Mouse (Mus musculus): ENCODE results near the gene Etv1. TPM values are rescaled to one million over a fixed set of nuclear protein-coding genes. Genes with fewer than 3 reads are reported as not detected.
"Not testable (repeated sequence)": the region's sequence is repeated elsewhere in the genome, so short reads cannot be mapped to it uniquely, and the experiment has no call there.

The Etv1 gene
- polyA plus RNA-seq, 1 experiment from 2014 or later = 27.9 TPM

- DNase-seq (ENCODE audit: low spot score) = no peak
- no peak for ATAC-seq (replicated peaks; ENCODE audit: insufficient number of reproducible peaks, low FRiP score, low TSS enrichment, low read depth)
- Histone ChIP-seq H3K4me3 (ENCODE audit: low read depth, low read length) (no peak overlapping the region), H3K4me1 (ENCODE audit: control insufficient read depth, insufficient read depth, low read length) (no peaks in the 10 kb centered on the region), H3K36me3 (replicated peaks; ENCODE audit: control insufficient read depth, insufficient read depth, low read depth, low read length) (no peaks in the 10 kb centered on the region), H3K27ac (replicated peaks; ENCODE audit: low read depth, low read length) (no peak overlapping the region), H3K4me2 (ENCODE audit: low read depth, low read length) (no peak overlapping the region), H3K9me3 (replicated peaks; ENCODE audit: control insufficient read depth, low read length) (no peaks in the 10 kb centered on the region), H3K27me3 (ENCODE audit: control insufficient read depth, insufficient read depth, low read length) (no peaks in the 10 kb centered on the region), H3K9ac (replicated peaks; ENCODE audit: low read length) (no peak overlapping the region)
- WGBS = 89% methylated on average over 4 of the region's 4 CpGs
These were observed 41.5 kb downstream of the Etv1 start for GRCm38 (mm10) chr12:38820642-38821041.

DNA sequence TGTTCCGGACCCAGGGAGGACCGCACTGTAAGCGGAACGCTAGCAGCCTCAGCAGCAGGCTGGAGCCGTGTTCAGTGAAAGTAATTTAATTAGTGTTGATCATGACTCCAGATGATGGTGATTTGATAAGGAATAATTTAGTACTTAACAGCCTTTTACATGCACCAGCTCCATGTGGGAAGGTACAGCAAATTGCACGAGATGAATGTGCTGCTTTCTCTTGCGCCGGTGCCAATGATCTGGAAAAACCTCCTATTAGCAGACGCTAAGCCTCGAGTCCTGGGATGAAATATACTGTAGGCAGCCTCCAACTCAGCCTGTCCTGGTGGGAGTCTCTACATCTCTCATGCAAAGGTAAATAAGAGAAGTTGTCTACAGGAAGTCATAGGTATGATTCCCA is 45.2 kb downstream of the Etv1 start:
- Histone ChIP-seq H3K27ac (replicated peaks; ENCODE audit: low read depth, low read length) (no peak overlapping the region), H3K36me3 (replicated peaks; ENCODE audit: control insufficient read depth, insufficient read depth, low read depth, low read length) (no peaks in the 10 kb centered on the region), H3K4me3 (ENCODE audit: low read depth, low read length) (no peak overlapping the region), H3K27me3 (ENCODE audit: control insufficient read depth, insufficient read depth, low read length) (no peaks in the 10 kb centered on the region), H3K9me3 (replicated peaks; ENCODE audit: control insufficient read depth, low read length) (no peaks in the 10 kb centered on the region), H3K4me1 (ENCODE audit: control insufficient read depth, insufficient read depth, low read length) (no peaks in the 10 kb centered on the region), H3K9ac (replicated peaks; ENCODE audit: low read length) (no peak overlapping the region), H3K4me2 (ENCODE audit: low read depth, low read length) (no peak overlapping the region)
- 89% methylated on average over 10 of the region's 10 CpGs for WGBS
- DNase-seq (ENCODE audit: low spot score) = no peak
- ATAC-seq (replicated peaks; ENCODE audit: insufficient number of reproducible peaks, low FRiP score, low TSS enrichment, low read depth) = no peak

DNA sequence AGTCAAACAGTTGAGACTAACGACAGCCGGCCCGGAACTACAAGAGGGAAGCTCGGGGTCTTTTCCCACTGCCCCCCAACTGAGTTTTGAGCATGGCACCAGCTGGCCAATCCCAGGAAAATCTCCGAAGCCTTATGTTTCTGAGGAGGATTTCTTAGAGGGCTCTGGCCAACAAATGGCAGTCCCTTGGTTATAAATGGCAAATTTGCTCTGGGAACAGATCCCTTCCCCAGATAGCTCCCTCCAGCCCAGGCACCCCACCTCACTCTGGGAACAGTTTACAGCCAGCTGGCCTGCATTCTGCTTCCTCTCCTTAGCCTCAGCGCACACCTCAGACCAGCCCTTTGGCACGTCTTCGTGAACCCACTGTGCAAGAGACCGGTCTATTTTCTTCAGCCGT is 53.8 kb downstream of the Etv1 start:
- no peak for ATAC-seq (replicated peaks; ENCODE audit: insufficient number of reproducible peaks, low FRiP score, low TSS enrichment, low read depth)
- DNase-seq (ENCODE audit: low spot score) = no peak
- no peaks in the 10 kb centered on the region for H3K36me3 ChIP-seq (replicated peaks; ENCODE audit: control insufficient read depth, insufficient read depth, low read depth, low read length)
- H3K4me3 ChIP-seq (ENCODE audit: low read depth, low read length) = no peak overlapping the region
- no peaks in the 10 kb centered on the region for H3K4me1 ChIP-seq (ENCODE audit: control insufficient read depth, insufficient read depth, low read length)
- 91% methylated on average over 10 of the region's 10 CpGs for WGBS
- H3K27ac ChIP-seq (replicated peaks; ENCODE audit: low read depth, low read length) = no peak overlapping the region
- H3K9me3 ChIP-seq (replicated peaks; ENCODE audit: control insufficient read depth, low read length) = no peaks in the 10 kb centered on the region
- H3K27me3 ChIP-seq (ENCODE audit: control insufficient read depth, insufficient read depth, low read length) = no peaks in the 10 kb centered on the region
- no peak overlapping the region for H3K4me2 ChIP-seq (ENCODE audit: low read depth, low read length)
- H3K9ac ChIP-seq (replicated peaks; ENCODE audit: low read length) = no peak overlapping the region

DNA sequence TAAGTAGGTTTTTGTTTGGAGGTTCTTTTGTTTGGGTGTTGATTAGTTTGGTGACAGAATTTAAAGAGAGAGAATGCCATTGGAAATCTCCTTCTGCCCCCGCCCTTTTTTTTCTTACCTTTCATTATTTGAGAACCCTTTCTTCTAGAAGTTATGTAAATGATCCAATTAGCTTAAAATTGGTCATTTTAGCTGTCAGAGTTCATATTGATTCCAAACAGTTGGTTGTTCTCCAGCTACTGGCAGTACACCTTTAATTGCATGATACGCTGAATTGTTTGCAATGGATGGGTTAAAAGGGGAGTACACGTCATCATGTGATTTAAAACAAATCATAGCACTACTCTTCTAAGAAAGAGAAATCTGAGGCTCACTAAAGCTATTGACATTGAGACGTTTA is 55.4 kb downstream of the Etv1 start:
- no peak for ATAC-seq (replicated peaks; ENCODE audit: insufficient number of reproducible peaks, low FRiP score, low TSS enrichment, low read depth)
- Histone ChIP-seq H3K36me3 (replicated peaks; ENCODE audit: control insufficient read depth, insufficient read depth, low read depth, low read length) (no peaks in the 10 kb centered on the region), H3K4me2 (ENCODE audit: low read depth, low read length) (no peak overlapping the region), H3K27ac (replicated peaks; ENCODE audit: low read depth, low read length) (no peak overlapping the region), H3K9me3 (replicated peaks; ENCODE audit: control insufficient read depth, low read length) (no peaks in the 10 kb centered on the region), H3K4me3 (ENCODE audit: low read depth, low read length) (no peak overlapping the region), H3K27me3 (ENCODE audit: control insufficient read depth, insufficient read depth, low read length) (no peaks in the 10 kb centered on the region), H3K4me1 (ENCODE audit: control insufficient read depth, insufficient read depth, low read length) (no peaks in the 10 kb centered on the region), H3K9ac (replicated peaks; ENCODE audit: low read length) (no peak overlapping the region)
- DNase-seq (ENCODE audit: low spot score) = no peak
- 61% methylated on average over 4 of the region's 4 CpGs for WGBS

GRCm38 (mm10) chr12:38834986-38835385 is 55.8 kb downstream of the Etv1 start:
- H3K4me1 ChIP-seq (ENCODE audit: control insufficient read depth, insufficient read depth, low read length); H3K4me3 ChIP-seq (ENCODE audit: low read depth, low read length); H3K36me3 ChIP-seq (replicated peaks; ENCODE audit: control insufficient read depth, insufficient read depth, low read depth, low read length); H3K9me3 ChIP-seq (replicated peaks; ENCODE audit: control insufficient read depth, low read length); H3K9ac ChIP-seq (replicated peaks; ENCODE audit: low read length); H3K27me3 ChIP-seq (ENCODE audit: control insufficient read depth, insufficient read depth, low read length); ATAC-seq (replicated peaks; ENCODE audit: insufficient number of reproducible peaks, low FRiP score, low TSS enrichment, low read depth); DNase-seq (ENCODE audit: low spot score); H3K4me2 ChIP-seq (ENCODE audit: low read depth, low read length); H3K27ac ChIP-seq (replicated peaks; ENCODE audit: low read depth, low read length): not testable (repeated sequence)
- WGBS = 85% methylated on average over 5 of the region's 8 CpGs

- ATAC-seq (replicated peaks; ENCODE audit: insufficient number of reproducible peaks, low FRiP score, low TSS enrichment, low read depth) (peak; percentile 96), DNase-seq (ENCODE audit: low spot score) (peak; percentile 86)
- Histone ChIP-seq H3K4me3 (ENCODE audit: low read depth, low read length) (no peak overlapping the region), H3K9ac (replicated peaks; ENCODE audit: low read length) (no peak overlapping the region), H3K36me3 (replicated peaks; ENCODE audit: control insufficient read depth, insufficient read depth, low read depth, low read length) (no peaks in the 10 kb centered on the region), H3K4me2 (ENCODE audit: low read depth, low read length) (no peak overlapping the region), H3K27ac (replicated peaks; ENCODE audit: low read depth, low read length) (no peak overlapping the region), H3K9me3 (replicated peaks; ENCODE audit: control insufficient read depth, low read length) (no peaks in the 10 kb centered on the region), H3K27me3 (ENCODE audit: control insufficient read depth, insufficient read depth, low read length) (no peaks in the 10 kb centered on the region), H3K4me1 (ENCODE audit: control insufficient read depth, insufficient read depth, low read length) (no peaks in the 10 kb centered on the region)
- WGBS = 7% methylated on average over 1 of the region's 1 CpGs
These were observed 64.7 kb downstream of the Etv1 start for GRCm38 (mm10) chr12:38843801-38844295.

DNA sequence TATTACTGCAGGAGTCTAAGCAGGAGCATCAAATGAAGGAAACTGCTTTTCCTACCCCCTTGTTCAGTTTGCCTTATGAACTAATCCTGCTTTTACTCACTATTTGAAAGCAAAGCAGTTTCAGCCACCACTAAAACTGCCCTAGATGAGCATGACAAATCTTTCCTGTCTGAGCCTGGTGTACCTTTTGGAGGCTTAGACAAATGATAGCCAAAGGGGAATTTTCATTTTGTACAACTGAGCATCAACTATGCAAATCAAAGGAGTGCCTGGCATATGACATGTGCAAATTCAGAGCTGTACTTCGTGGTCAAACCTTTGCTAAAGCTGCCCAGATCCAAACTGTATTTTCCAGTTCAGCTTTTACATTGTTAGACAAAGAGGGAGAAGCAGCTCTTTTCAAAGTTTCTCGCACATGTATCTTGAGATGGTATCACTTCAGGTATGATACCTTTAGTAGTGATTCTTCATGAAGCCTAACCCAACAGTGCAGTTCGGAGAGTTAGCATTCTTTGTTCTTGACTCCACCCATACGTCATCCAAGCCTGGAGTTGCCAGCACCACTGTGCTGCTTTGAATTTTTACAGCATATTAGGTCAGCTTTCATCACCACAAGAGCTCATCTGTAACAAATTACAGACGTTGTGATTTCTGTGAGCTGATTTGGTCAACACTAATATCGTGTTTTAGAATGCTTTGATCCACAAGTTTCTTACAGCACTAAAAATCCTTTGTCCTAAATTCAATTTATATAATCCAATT is 68.5 kb downstream of the Etv1 start:
- H3K27ac ChIP-seq (replicated peaks; ENCODE audit: low read depth, low read length) = no peak overlapping the region
- no peak overlapping the region for H3K4me3 ChIP-seq (ENCODE audit: low read depth, low read length)
- H3K36me3 ChIP-seq (replicated peaks; ENCODE audit: control insufficient read depth, insufficient read depth, low read depth, low read length) = no peaks in the 10 kb centered on the region
- DNase-seq (ENCODE audit: low spot score) = peak; percentile 65
- H3K9ac ChIP-seq (replicated peaks; ENCODE audit: low read length) = no peak overlapping the region
- H3K4me1 ChIP-seq (ENCODE audit: control insufficient read depth, insufficient read depth, low read length) = no peaks in the 10 kb centered on the region
- H3K4me2 ChIP-seq (ENCODE audit: low read depth, low read length) = no peak overlapping the region
- ATAC-seq (replicated peaks; ENCODE audit: insufficient number of reproducible peaks, low FRiP score, low TSS enrichment, low read depth) = no peak
- WGBS = 53% methylated on average over 6 of the region's 6 CpGs
- H3K27me3 ChIP-seq (ENCODE audit: control insufficient read depth, insufficient read depth, low read length) = no peaks in the 10 kb centered on the region
- H3K9me3 ChIP-seq (replicated peaks; ENCODE audit: control insufficient read depth, low read length) = no peaks in the 10 kb centered on the region

DNA sequence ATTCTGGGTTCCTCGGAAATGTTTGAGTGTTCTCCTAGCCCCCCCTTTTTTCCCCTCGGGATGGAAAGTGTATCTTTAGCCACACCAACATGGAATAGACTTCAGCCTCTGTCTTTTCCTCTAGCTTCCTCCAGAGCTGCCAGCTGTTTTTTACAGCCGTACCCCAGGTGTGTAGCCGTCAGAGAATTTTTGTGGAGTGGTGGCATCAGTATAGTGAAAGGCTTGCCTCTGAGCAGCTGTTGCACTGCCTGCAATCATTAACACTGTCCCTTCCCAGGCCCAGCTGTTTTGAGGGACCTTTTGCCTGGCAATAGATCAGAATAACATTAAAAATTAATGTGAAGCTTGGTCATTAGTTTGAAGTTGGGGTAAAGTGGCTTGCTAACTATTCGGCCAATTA is 70.8 kb downstream of the Etv1 start:
- no peak for DNase-seq (ENCODE audit: low spot score)
- Histone ChIP-seq H3K27ac (replicated peaks; ENCODE audit: low read depth, low read length) (no peak overlapping the region), H3K4me2 (ENCODE audit: low read depth, low read length) (no peak overlapping the region), H3K4me3 (ENCODE audit: low read depth, low read length) (no peak overlapping the region), H3K4me1 (ENCODE audit: control insufficient read depth, insufficient read depth, low read length) (no peaks in the 10 kb centered on the region; the same call in 1 of the 2 replicates), H3K9me3 (replicated peaks; ENCODE audit: control insufficient read depth, low read length) (no peaks in the 10 kb centered on the region), H3K9ac (replicated peaks; ENCODE audit: low read length) (no peak overlapping the region), H3K27me3 (ENCODE audit: control insufficient read depth, insufficient read depth, low read length) (no peaks in the 10 kb centered on the region), H3K36me3 (replicated peaks; ENCODE audit: control insufficient read depth, insufficient read depth, low read depth, low read length) (no peaks in the 10 kb centered on the region)
- ATAC-seq (replicated peaks; ENCODE audit: insufficient number of reproducible peaks, low FRiP score, low TSS enrichment, low read depth) = no peak
- WGBS = 69% methylated on average over 5 of the region's 5 CpGs

Data from embryonic facial prominence, embryonic 11.5 days (tissue).